Mouse (Mus musculus) C2C12 (cell line): Measurements from ENCODE around the gene Hdac8.

Experiments
- CTCF ChIP-seq: IDR thresholded peaks from one replicate; pipeline ENCODE4 v1.5.1; 2011; ENCODE audit not compliant: control insufficient read depth, insufficient read depth, insufficient read length
- MAX ChIP-seq: IDR thresholded peaks from one replicate; pipeline ENCODE4 v1.6.1; 2011; ENCODE audit warnings: mild to moderate bottlenecking, control low read depth
- MYOG ChIP-seq: IDR thresholded peaks from one replicate; pipeline ENCODE4 v1.6.1; 2011; ENCODE audit not compliant: control insufficient read depth, insufficient read length; ENCODE audit errors: extremely low read depth
- USF1 ChIP-seq: IDR thresholded peaks from one replicate; pipeline ENCODE4 v1.6.1; 2011; ENCODE audit warnings: low read depth, mild to moderate bottlenecking, control low read depth, moderate library complexity

DNA sequence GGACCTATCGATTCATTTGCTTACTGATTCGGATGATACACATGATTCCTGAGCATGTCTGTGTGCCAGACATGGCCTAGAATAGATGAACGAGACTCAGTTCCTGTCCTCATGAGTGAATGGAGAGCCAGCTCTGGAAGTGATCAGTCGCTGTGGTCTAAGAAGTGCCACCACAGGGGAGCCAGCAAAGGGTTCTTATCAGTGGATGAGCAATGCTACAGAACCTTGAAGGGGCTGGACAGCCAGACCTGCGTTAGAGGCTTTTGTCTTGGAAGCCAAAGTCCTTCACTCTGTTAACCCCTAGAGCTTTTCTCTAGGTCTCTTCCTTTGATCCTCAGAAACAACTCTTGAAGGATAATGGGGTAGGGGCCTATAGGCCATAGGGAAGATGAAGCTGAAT, 186.4 kb downstream of the Hdac8 start:
- TF ChIP-seq CTCF (no peak), USF1 (no peak), MYOG (no peak), MAX (no peak)
